Mouse (Mus musculus) retina, adult 2 months (tissue): ENCODE data around the gene Lig1.

Experiments used
- DNase-seq: peaks from one replicate; pipeline ENCODE4 v3.0.0-alpha.2; 2012; ENCODE audit warnings: low read depth, low spot score

Lig1 gene

GRCm38 (mm10) chr7:13310493-13311199 lies 33.6 kb downstream of the Lig1 start:
- no peak for DNase-seq

GRCm38 (mm10) chr7:13311401-13311800 lies 34.3 kb downstream of the Lig1 start:
- DNase-seq = no peak

DNA sequence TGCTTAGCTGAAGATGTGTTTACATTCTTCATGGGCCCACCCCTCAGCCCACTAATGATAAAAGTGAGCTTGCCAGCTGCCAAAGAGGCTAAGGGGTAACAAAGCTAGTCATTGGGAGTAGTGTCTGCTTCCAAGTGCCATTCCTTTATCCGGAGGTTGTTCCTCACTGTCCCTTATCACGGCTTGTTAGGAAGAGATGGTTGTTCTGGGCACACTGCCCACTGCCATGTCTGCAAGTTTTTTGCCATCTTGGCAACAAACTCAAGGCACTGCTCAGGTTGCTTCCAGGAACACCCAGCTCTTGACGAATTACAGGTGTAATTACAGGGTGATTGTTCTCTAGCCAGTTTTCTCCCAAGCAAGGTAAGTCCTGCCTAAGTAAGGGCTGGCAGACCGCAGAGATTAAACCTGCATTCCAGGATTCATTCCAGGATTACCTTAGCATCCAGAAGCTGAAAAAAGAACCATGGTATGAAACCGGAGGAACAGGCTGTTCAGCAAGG lies 37.1 kb downstream of the Lig1 start:
- no peak for DNase-seq

DNA sequence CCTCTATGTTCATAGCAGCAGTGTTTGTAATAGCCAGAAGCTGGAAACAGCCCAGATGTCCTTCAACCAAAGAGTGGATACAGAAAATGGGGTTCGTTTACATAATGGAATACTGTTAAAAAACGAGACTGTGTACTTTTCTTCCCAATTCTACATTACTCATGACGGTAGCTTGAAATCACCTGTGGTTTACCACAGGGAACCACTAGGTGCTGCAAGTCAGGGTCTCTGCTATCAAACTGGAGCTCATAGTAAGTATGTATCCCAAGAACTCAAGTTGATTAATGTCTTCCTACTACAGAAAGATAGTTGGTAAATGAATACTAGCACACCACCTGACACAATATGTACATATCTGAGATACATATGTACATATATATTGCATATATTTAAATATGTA lies 44.3 kb downstream of the Lig1 start:
- DNase-seq = no peak

DNA sequence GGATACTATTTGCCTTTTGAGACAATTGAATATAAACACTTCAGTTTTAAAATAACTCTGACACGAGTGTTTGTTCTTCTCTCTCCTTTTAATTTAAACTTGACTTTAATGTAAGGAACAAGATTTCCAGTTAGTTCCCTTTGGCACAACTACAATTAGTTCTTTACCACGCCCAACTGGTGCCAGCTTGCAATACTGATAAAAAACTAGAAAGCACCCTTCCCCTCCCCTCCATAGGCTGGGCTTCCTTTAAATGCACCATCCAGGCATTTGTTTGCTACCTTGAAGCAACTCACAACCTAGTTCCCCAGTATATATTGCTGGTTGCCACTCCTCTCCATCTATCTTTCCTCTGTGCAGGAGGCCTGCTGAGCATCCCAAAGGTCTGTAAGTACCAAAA lies 47.2 kb downstream of the Lig1 start, which contains the start of gene Pla2g4c:
Pla2g4c (plus strand) TSS at position 340 of the 400 bp plus-strand sequence.
- DNase-seq = no peak

- no peak for DNase-seq
Observed at GRCm38 (mm10) chr7:13330575-13330974, 53.5 kb downstream of the Lig1 start.

DNA sequence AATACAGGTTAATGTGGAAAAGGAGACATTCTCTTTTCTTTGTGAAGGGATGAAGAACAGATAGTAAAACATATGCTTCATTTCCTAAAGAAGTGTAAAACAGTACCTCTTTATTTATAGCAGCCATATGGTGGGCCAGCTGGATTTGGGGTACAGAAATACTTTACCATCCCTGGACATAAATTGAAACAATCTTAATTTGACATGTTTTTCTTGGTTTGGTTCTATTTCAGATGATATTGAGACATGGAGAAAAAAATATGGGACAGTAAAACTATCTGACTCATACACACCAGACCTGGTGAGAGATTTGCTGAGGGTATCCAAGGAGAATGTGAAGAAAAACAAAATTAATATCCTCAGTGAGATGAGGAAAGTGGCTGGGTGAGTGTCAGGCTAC lies 78.9 kb downstream of the Lig1 start:
- no peak for DNase-seq
